Mouse (Mus musculus): ENCODE measurements at regions not wholly inside any gene's neighbourhood (a gene's known extent, or its start where the extent isn't known, plus 50 kb on each side); places are given as distances from the start of the nearest gene placed in this dataset.

- no peak overlapping the region for H3K4me3 ChIP-seq (ENCODE audit: low read depth, low read length)
- no peak for ATAC-seq
- no peak overlapping the region for H3K4me2 ChIP-seq (ENCODE audit: low read length)
- H3K4me1 ChIP-seq (ENCODE audit: control insufficient read depth, insufficient read depth, low read length) = no peaks in the 10 kb centered on the region
- 90% methylated on average over 1 of the region's 1 CpGs for WGBS
- no peaks in the 10 kb centered on the region for H3K36me3 ChIP-seq (ENCODE audit: control insufficient read depth, insufficient read depth, low read length)
- no peaks in the 10 kb centered on the region for H3K27me3 ChIP-seq (ENCODE audit: control insufficient read depth, insufficient read depth, low read depth, low read length)
- no peak overlapping the region for H3K9ac ChIP-seq (ENCODE audit: low read depth, low read length)
- no peaks in the 10 kb centered on the region for H3K9me3 ChIP-seq (replicated peaks; ENCODE audit: control insufficient read depth, low read length, poor library complexity, severe bottlenecking)
- H3K27ac ChIP-seq (ENCODE audit: low read length) = no peak overlapping the region
These were observed 140.5 kb upstream of the Mctp2 start for GRCm38 (mm10) chr7:72446911-72447310.

- H3K9ac ChIP-seq (ENCODE audit: low read depth, low read length) = no peak overlapping the region
- H3K27ac ChIP-seq (ENCODE audit: low read length) = no peak overlapping the region
- no peaks in the 10 kb centered on the region for H3K4me1 ChIP-seq (ENCODE audit: control insufficient read depth, insufficient read depth, low read length)
- no peaks in the 10 kb centered on the region for H3K9me3 ChIP-seq (replicated peaks; ENCODE audit: control insufficient read depth, low read length, poor library complexity, severe bottlenecking)
- H3K4me3 ChIP-seq (ENCODE audit: low read depth, low read length) = no peak overlapping the region
- no peaks in the 10 kb centered on the region for H3K36me3 ChIP-seq (ENCODE audit: control insufficient read depth, insufficient read depth, low read length)
- no peak for ATAC-seq
- 58% methylated on average over 4 of the region's 4 CpGs for WGBS
- H3K27me3 ChIP-seq (ENCODE audit: control insufficient read depth, insufficient read depth, low read depth, low read length) = no peaks in the 10 kb centered on the region
- no peak overlapping the region for H3K4me2 ChIP-seq (ENCODE audit: low read length)
These were observed 156.6 kb upstream of the Mctp2 start for GRCm38 (mm10) chr7:72462978-72463377.

GRCm38 (mm10) chr7:72464658-72465057 is 158.2 kb upstream of the Mctp2 start:
- Histone ChIP-seq H3K4me2 (ENCODE audit: low read length) (no peak overlapping the region), H3K27me3 (ENCODE audit: control insufficient read depth, insufficient read depth, low read depth, low read length) (no peaks in the 10 kb centered on the region), H3K4me3 (ENCODE audit: low read depth, low read length) (no peak overlapping the region), H3K9me3 (replicated peaks; ENCODE audit: control insufficient read depth, low read length, poor library complexity, severe bottlenecking) (no peaks in the 10 kb centered on the region), H3K36me3 (ENCODE audit: control insufficient read depth, insufficient read depth, low read length) (no peaks in the 10 kb centered on the region), H3K9ac (ENCODE audit: low read depth, low read length) (no peak overlapping the region), H3K4me1 (ENCODE audit: control insufficient read depth, insufficient read depth, low read length) (no peaks in the 10 kb centered on the region), H3K27ac (ENCODE audit: low read length) (no peak overlapping the region)
- WGBS = 80% methylated on average over 1 of the region's 1 CpGs
- no peak for ATAC-seq

GRCm38 (mm10) chr7:72469691-72470090 is 163.3 kb upstream of the Mctp2 start:
- Histone ChIP-seq H3K4me1 (ENCODE audit: control insufficient read depth, insufficient read depth, low read length) (no peaks in the 10 kb centered on the region), H3K27me3 (ENCODE audit: control insufficient read depth, insufficient read depth, low read depth, low read length) (no peaks in the 10 kb centered on the region), H3K9me3 (replicated peaks; ENCODE audit: control insufficient read depth, low read length, poor library complexity, severe bottlenecking) (no peaks in the 10 kb centered on the region), H3K36me3 (ENCODE audit: control insufficient read depth, insufficient read depth, low read length) (no peaks in the 10 kb centered on the region), H3K4me2 (ENCODE audit: low read length) (no peak overlapping the region), H3K27ac (ENCODE audit: low read length) (no peak overlapping the region), H3K9ac (ENCODE audit: low read depth, low read length) (no peak overlapping the region), H3K4me3 (ENCODE audit: low read depth, low read length) (no peak overlapping the region)
- ATAC-seq = no peak
- 79% methylated on average over 2 of the region's 2 CpGs for WGBS

- Histone ChIP-seq H3K36me3 (ENCODE audit: control insufficient read depth, insufficient read depth, low read length) (no peaks in the 10 kb centered on the region), H3K4me1 (ENCODE audit: control insufficient read depth, insufficient read depth, low read length) (no peaks in the 10 kb centered on the region), H3K9me3 (replicated peaks; ENCODE audit: control insufficient read depth, low read length, poor library complexity, severe bottlenecking) (no peaks in the 10 kb centered on the region), H3K4me3 (ENCODE audit: low read depth, low read length) (no peak overlapping the region), H3K9ac (ENCODE audit: low read depth, low read length) (no peak overlapping the region), H3K27me3 (ENCODE audit: control insufficient read depth, insufficient read depth, low read depth, low read length) (no peaks in the 10 kb centered on the region), H3K4me2 (ENCODE audit: low read length) (no peak overlapping the region), H3K27ac (ENCODE audit: low read length) (no peak overlapping the region)
- no peak for ATAC-seq
- WGBS = 48% methylated on average over 4 of the region's 4 CpGs
These were observed 168.3 kb upstream of the Mctp2 start for GRCm38 (mm10) chr7:72474751-72475150.

- H3K4me3 ChIP-seq (ENCODE audit: low read depth, low read length) = no peak overlapping the region
- no peaks in the 10 kb centered on the region for H3K4me1 ChIP-seq (ENCODE audit: control insufficient read depth, insufficient read depth, low read length)
- H3K4me2 ChIP-seq (ENCODE audit: low read length) = no peak overlapping the region
- H3K36me3 ChIP-seq (ENCODE audit: control insufficient read depth, insufficient read depth, low read length) = no peaks in the 10 kb centered on the region
- 74% methylated on average over 1 of the region's 1 CpGs for WGBS
- no peaks in the 10 kb centered on the region for H3K9me3 ChIP-seq (replicated peaks; ENCODE audit: control insufficient read depth, low read length, poor library complexity, severe bottlenecking)
- H3K9ac ChIP-seq (ENCODE audit: low read depth, low read length) = no peak overlapping the region
- no peak for ATAC-seq
- H3K27me3 ChIP-seq (ENCODE audit: control insufficient read depth, insufficient read depth, low read depth, low read length) = no peaks in the 10 kb centered on the region
- no peak overlapping the region for H3K27ac ChIP-seq (ENCODE audit: low read length)
These were observed 172.5 kb upstream of the Mctp2 start for GRCm38 (mm10) chr7:72478936-72479335.

- H3K36me3 ChIP-seq (ENCODE audit: control insufficient read depth, insufficient read depth, low read length) = no peaks in the 10 kb centered on the region
- no peak for ATAC-seq
- no peaks in the 10 kb centered on the region for H3K4me1 ChIP-seq (ENCODE audit: control insufficient read depth, insufficient read depth, low read length)
- WGBS = 88% methylated on average over 2 of the region's 2 CpGs
- no peaks in the 10 kb centered on the region for H3K27me3 ChIP-seq (ENCODE audit: control insufficient read depth, insufficient read depth, low read depth, low read length)
- H3K4me2 ChIP-seq (ENCODE audit: low read length) = no peak overlapping the region
- H3K27ac ChIP-seq (ENCODE audit: low read length) = no peak overlapping the region
- no peak overlapping the region; the same call in 1 of the 2 replicates for H3K9ac ChIP-seq (ENCODE audit: low read depth, low read length)
- H3K9me3 ChIP-seq (replicated peaks; ENCODE audit: control insufficient read depth, low read length, poor library complexity, severe bottlenecking) = no peaks in the 10 kb centered on the region
- H3K4me3 ChIP-seq (ENCODE audit: low read depth, low read length) = no peak overlapping the region
These were observed 174.9 kb upstream of the Mctp2 start for GRCm38 (mm10) chr7:72481275-72481674.

- ATAC-seq = no peak
These were observed 183.8 kb upstream of the Mctp2 start for GRCm38 (mm10) chr7:72490161-72490560.

GRCm38 (mm10) chr7:72493292-72493691 is 186.9 kb upstream of the Mctp2 start:
- no peak overlapping the region for H3K4me2 ChIP-seq (ENCODE audit: low read length)
- H3K9ac ChIP-seq (ENCODE audit: low read depth, low read length) = no peak overlapping the region

More at GRCm38 (mm10) chr7:72490161-72490560, 183.8 kb upstream of the Mctp2 start:
- H3K27ac ChIP-seq (ENCODE audit: low read length) = no peak overlapping the region
- no peak overlapping the region for H3K9ac ChIP-seq (ENCODE audit: low read depth, low read length)
- H3K4me1 ChIP-seq (ENCODE audit: control insufficient read depth, insufficient read depth, low read length) = no peaks in the 10 kb centered on the region
- H3K27me3 ChIP-seq (ENCODE audit: control insufficient read depth, insufficient read depth, low read depth, low read length) = no peaks in the 10 kb centered on the region
- H3K4me2 ChIP-seq (ENCODE audit: low read length) = no peak overlapping the region
- H3K4me3 ChIP-seq (ENCODE audit: low read depth, low read length) = no peak overlapping the region
- H3K9me3 ChIP-seq (replicated peaks; ENCODE audit: control insufficient read depth, low read length, poor library complexity, severe bottlenecking) = no peaks in the 10 kb centered on the region
- no peaks in the 10 kb centered on the region for H3K36me3 ChIP-seq (ENCODE audit: control insufficient read depth, insufficient read depth, low read length)

More at GRCm38 (mm10) chr7:72493292-72493691, 186.9 kb upstream of the Mctp2 start:
- Histone ChIP-seq H3K27ac (ENCODE audit: low read length) (no peak overlapping the region), H3K9me3 (replicated peaks; ENCODE audit: control insufficient read depth, low read length, poor library complexity, severe bottlenecking) (no peaks in the 10 kb centered on the region), H3K4me1 (ENCODE audit: control insufficient read depth, insufficient read depth, low read length) (no peaks in the 10 kb centered on the region), H3K4me3 (ENCODE audit: low read depth, low read length) (no peak overlapping the region), H3K36me3 (ENCODE audit: control insufficient read depth, insufficient read depth, low read length) (no peaks in the 10 kb centered on the region), H3K27me3 (ENCODE audit: control insufficient read depth, insufficient read depth, low read depth, low read length) (no peaks in the 10 kb centered on the region)
- ATAC-seq = no peak
